Mouse (Mus musculus) testis, adult 2 months (tissue): ENCODE results near the gene Krt42.
"Not testable (repeated sequence)": the region's sequence is repeated elsewhere in the genome, so short reads cannot be mapped to it uniquely, and the experiment has no call there.

Experiments
- CTCF ChIP-seq: fragments of 200-500 bp; IDR thresholded peaks from 2 replicates; pipeline ENCODE4 v1.5.1; 2012; ENCODE audit warnings: low read depth, mild to moderate bottlenecking, inconsistent platforms, low read length, moderate library complexity; ENCODE audit not compliant: control insufficient read depth, insufficient read depth, insufficient replicate concordance
- POLR2A ChIP-seq: fragments of 200-500 bp; IDR thresholded peaks from 2 replicates; pipeline ENCODE4 v1.6.1; 2012; ENCODE audit warnings: low read depth, mild to moderate bottlenecking, inconsistent platforms, low read length, moderate library complexity; ENCODE audit not compliant: control insufficient read depth

DNA sequence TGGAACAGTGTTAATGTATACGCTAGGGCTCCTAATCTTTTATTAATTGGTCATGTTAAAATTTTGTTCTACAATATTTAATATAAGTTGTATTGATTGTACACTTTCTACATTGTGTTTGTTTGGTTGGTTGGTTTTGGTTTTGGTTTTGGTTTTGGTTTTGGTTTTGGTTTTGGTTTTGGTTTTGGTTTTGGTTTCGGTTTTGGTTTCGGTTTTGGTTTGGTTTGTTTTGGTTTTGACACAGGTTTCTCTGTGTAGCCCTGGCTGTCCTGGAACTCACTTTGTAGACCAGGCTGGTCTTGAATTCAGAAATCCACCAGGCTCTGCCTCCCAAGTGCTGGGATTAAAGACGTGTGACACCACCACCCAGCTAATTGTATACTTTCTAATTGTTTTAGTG is 29.4 kb downstream of the Krt42 start:
- TF ChIP-seq CTCF, POLR2A: not testable (repeated sequence)
